Mouse (Mus musculus): ENCODE data around the gene Sbsn.
"Not testable (repeated sequence)": the region's sequence is repeated elsewhere in the genome, so short reads cannot be mapped to it uniquely, and the experiment has no call there.

Sbsn gene

GRCm38 (mm10) chr7:30751086-30751669, at the start of gene Sbsn:
Sbsn (plus strand) TSS chr7:30751471.
- no peak for DNase-seq (ENCODE audit: low read depth, low spot score)

- DNase-seq (ENCODE audit: low read depth, low spot score): no peak
These were observed 44.9 kb upstream of the Sbsn start for GRCm38 (mm10) chr7:30706214-30706882.

DNA sequence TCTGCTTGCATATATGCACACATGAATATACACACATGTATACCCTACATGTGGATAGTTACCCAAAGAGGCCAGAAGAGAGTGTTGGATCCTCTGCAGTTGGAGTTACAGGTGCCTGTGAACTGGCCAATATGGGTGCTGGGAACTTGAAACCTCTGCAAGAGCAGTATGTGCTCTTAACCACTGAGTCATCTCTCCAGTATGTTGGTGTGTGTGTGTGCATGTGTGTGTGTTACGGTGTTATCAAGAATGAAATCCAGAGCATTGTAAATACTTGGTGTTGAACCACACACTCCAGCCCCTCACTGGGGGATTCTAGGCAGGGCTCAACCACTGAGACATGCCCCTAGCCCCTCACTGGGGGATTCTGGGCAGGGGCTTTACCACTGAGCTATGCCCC, 43.8 kb upstream of the Sbsn start:
- DNase-seq (ENCODE audit: low read depth, low spot score): no peak

GRCm38 (mm10) chr7:30711942-30712341, 39.3 kb upstream of the Sbsn start, which contains the start of gene Atp4a:
Atp4a (plus strand) TSS chr7:30712209.
- no peak for DNase-seq (ENCODE audit: low read depth, low spot score)

DNA sequence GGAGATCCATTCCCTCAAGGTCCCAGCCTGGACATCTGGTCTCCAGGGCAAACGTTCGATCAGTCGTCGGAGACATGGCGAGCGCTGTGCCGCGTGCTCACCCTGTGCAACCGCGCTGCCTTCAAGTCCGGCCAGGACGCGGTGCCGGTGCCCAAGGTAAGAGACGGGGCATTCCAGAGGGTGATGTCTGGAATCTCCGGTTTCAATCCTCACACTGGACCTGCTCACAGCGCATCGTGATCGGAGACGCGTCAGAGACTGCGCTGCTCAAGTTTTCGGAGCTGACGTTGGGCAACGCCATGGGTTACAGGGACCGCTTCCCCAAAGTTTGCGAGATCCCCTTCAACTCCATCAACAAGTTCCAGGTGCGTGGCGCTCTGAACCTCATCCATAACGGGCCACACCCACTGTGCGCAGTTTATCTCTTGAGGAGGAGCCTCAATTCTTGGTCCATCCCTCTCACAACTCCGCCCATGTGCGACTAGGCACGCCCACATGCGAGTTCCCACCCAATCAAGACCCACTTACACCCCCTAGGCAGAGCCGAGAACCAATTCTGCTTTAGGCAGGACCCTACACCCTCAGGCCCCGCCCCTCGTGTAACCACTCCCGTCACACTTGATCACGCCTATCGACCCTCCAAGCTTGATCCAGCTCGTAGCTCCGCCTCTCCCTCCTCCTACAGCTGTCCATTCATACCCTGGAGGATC, 34.1 kb upstream of the Sbsn start:
- DNase-seq (ENCODE audit: low read depth, low spot score): peak; percentile 36

GRCm38 (mm10) chr7:30717716-30718046, 33.6 kb upstream of the Sbsn start:
- DNase-seq (ENCODE audit: low read depth, low spot score): no peak

- no peak for DNase-seq (ENCODE audit: low read depth, low spot score)
These were observed 31.6 kb upstream of the Sbsn start for GRCm38 (mm10) chr7:30719669-30720068.

GRCm38 (mm10) chr7:30721286-30721685, 30.0 kb upstream of the Sbsn start:
- DNase-seq (ENCODE audit: low read depth, low spot score): no peak

- DNase-seq (ENCODE audit: low read depth, low spot score): no peak
These were observed 27.9 kb upstream of the Sbsn start for GRCm38 (mm10) chr7:30723274-30723953.

GRCm38 (mm10) chr7:30728214-30728613, 23.1 kb upstream of the Sbsn start:
- DNase-seq (ENCODE audit: low read depth, low spot score): no peak

- DNase-seq (ENCODE audit: low read depth, low spot score): no peak
These were observed 22.4 kb upstream of the Sbsn start for GRCm38 (mm10) chr7:30728739-30729395.

GRCm38 (mm10) chr7:30729396-30730063, 21.7 kb upstream of the Sbsn start, which contains the start of gene Tmem147:
Tmem147 (minus strand) TSS chr7:30729540.
- DNase-seq (ENCODE audit: low read depth, low spot score): peak; percentile 92

DNA sequence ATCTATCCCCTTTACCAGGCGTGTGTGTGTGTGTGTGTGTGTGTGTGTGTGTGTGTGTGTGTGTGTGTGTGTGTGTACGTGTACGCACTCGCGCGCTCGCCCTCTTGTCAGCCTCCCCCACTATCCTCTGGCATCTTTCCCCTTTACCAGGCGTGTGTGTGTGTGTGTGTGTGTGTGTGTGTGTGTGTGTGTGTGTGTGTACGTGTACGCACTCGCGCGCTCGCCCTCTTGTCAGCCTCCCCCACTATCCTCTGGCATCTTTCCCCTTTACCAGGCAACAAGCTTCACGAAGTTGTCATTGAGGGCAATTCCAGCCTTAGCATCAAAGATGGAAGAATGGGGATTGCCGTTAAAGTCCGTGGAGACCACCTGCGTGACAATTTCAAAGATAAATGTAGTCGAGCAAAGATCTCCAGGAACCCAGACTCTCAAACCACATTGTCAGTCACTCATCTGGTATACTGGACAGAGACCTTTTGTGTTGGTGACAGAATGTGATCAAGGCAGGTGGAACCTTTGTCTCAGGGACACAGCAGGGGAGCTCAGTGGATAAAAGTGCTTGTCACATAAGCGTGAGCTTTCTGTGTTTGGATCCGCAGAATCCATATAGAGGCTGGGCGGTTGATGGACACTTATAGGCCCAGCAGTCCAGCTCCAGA, 21.1 kb upstream of the Sbsn start:
- DNase-seq (ENCODE audit: low read depth, low spot score): not testable (repeated sequence)

DNA sequence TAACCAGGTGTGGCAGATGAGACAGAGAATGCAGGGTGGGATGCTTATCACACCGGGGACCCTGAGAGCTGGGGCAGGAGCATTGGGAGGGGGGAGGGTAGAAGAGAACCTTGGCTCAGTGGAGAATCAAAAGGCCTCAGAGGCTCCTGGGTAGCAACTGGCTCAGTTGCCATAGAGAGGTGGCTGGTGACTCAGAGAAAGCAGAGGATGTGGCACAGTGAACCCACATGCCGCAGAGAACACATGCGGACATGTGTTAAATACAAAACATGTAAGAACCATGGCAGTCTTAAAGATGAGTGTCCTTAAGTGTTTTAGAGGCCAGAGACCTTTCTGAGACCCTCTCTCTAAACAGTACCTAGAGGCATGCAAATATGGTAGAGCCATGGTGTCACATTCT, 15.1 kb upstream of the Sbsn start:
- no peak for DNase-seq (ENCODE audit: low read depth, low spot score)

GRCm38 (mm10) chr7:30742570-30742969, 8.7 kb upstream of the Sbsn start:
- not testable (repeated sequence) for DNase-seq (ENCODE audit: low read depth, low spot score)

DNA sequence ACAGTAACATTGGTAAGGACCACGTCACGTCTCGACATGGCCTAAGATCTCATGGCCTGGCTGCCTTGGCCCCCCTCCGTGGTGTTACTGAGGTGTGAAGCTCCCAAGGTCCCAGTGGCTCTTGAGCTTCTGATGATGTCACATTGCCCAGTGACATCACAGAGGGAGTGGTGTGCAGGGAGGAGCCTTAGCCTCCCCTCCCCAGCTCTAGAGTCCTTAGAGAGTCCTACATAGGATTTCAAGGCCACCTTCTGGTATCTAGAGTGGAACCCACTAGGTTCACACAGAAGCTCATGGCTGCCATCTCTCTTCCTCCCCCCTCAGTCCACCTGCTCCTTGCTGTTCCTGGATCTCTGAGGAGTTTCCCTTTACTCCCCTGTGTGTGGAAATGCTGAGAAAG, 7.7 kb upstream of the Sbsn start, which contains the start of gene Gapdhs:
Gene Gapdhs (minus strand): TSS at position 65 of the 400 bp plus-strand sequence.
- DNase-seq (ENCODE audit: low read depth, low spot score): not testable (repeated sequence)

GRCm38 (mm10) chr7:30744022-30744598, 7.2 kb upstream of the Sbsn start:
- DNase-seq (ENCODE audit: low read depth, low spot score): no peak

- DNase-seq (ENCODE audit: low read depth, low spot score): no peak
These were observed 3.6 kb upstream of the Sbsn start for GRCm38 (mm10) chr7:30747525-30748204.

- no peak for DNase-seq (ENCODE audit: low read depth, low spot score)
These were observed 1.3 kb upstream of the Sbsn start for GRCm38 (mm10) chr7:30749824-30750606.

All from telencephalon, adult 2 months (tissue).